Mouse (Mus musculus) frontal cortex, postnatal 10 days (tissue): ENCODE measurements at regions not wholly inside any gene's neighbourhood (a gene's known extent, or its start where the extent isn't known, plus 50 kb on each side); places are given as distances from the start of the nearest gene placed in this dataset.

ENCODE experiments used
- DNase-seq, 2 experiments: peaks; one replicate each; pipeline ENCODE4 v3.0.0; 2022; ENCODE audit warnings: low spot score in 2 of 2, mixed read lengths in 1 of 2

GRCm38 (mm10) chr11:33061570-33061969, 85.6 kb downstream of the Fgf18 start:
- no peak for DNase-seq

GRCm38 (mm10) chr11:33060352-33060751, 86.8 kb downstream of the Fgf18 start:
- DNase-seq = no peak

DNA sequence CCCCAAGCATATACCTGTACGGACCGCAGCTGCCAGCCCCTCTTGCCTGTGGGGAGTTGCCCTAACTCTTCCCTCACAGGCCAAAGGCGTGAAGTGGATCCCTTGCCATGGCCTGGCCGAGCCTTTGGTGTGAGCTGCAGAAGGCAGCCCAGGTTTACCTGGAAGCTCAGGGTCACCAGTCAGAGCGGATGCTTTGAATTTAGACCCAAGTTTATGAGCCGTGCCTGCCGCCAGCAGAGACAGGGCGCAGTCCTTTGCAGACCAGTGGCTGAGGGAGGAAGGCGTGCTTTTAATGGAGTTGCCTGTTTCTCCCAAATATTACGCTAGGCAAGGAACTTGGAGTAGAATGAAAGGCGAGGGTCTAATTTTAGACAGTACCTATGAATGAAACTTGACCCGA, 97.0 kb downstream of the Fgf18 start:
- no peak for DNase-seq

DNA sequence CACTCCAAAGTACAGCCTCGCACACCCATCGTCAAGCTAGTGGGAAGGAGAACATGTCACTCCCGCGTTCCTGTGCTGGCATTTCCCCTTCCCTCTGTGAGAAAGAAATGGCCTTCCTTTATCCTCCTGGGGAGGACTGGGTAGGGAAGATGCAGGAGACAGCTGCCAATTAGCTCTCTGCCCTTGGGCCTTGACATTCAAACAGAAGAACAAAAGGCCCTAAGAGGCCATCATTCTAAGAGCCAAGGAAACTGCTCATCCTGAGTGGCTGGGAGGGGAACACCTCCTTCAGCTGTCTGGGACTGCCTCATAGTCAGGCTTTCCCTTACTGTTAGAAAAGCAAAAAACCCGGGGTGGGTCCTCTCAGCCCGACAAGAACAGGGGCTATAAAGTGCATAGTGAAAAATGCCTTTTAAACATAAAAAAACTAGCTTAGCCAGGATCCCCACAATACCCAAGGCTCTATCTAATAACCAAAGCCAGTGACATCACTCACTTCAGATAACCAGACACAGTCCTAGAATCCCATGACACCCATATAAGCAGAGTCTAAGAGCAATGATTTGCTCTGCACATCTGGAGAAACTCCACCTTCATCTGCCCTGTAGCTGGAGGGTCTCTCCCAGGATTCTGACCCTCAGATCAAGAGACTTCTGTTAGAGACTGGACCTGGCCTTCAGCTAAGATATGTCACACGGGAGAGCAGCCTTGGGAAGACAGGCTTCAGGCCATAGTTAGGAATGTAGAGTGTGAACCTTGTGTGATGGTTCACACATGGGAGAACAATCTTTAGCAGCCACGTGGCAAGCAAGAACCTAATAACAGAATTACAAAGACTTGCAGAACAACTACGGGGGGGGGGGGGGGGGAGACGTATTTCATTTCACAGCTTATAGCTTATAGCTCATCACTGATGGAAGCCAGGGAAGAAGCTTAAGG, 107.1 kb downstream of the Fgf18 start:
- no peak for DNase-seq

- DNase-seq = no peak
These were observed 110.8 kb downstream of the Fgf18 start for GRCm38 (mm10) chr11:33036367-33036766.

DNA sequence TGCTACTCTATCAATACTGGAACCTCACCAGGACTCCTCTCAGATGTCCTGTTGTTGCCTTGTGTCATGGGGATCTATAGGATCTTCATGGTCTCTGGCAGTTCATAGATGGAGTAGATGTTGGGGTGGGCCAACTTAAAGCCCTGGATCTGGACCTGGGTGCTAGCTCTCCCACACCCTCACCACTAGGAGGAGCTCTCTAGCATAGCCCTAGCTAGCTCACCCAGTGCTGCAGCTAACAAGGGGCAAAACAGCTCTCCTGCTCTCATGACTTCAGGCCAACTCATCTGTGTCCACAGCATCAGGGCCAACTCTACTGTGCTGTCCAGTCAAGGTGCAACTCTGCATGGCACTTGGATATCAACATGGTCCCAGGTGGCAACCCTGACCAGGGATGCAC, 118.3 kb downstream of the Fgf18 start:
- no peak for DNase-seq

GRCm38 (mm10) chr11:33027121-33027520, 120.1 kb downstream of the Fgf18 start:
- DNase-seq = no peak

- no peak for DNase-seq
These were observed 133.7 kb downstream of the Fgf18 start for GRCm38 (mm10) chr11:33013229-33014185.

- DNase-seq = no peak
These were observed 134.6 kb downstream of the Fgf18 start for GRCm38 (mm10) chr11:33012384-33013160.

DNA sequence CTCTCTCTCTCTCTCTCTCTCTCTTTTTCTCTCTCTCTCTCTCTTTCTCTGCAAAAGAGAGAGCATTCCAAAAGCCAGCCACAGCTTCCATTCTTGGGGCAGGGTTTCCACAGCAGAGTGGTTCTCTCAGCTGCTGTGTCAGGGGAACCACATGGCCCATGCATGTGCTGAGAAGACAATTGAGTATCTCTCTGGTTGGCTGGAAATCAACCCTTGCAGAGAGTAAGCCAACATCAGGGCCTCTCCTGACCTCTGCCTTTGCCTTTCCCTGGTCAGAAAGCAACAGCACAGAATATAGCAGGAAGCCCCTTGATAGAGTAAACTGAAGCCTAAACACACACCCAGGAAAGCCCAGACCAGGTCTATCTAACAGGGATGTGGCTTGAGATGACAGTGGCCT, 138.6 kb downstream of the Fgf18 start:
- no peak for DNase-seq

DNA sequence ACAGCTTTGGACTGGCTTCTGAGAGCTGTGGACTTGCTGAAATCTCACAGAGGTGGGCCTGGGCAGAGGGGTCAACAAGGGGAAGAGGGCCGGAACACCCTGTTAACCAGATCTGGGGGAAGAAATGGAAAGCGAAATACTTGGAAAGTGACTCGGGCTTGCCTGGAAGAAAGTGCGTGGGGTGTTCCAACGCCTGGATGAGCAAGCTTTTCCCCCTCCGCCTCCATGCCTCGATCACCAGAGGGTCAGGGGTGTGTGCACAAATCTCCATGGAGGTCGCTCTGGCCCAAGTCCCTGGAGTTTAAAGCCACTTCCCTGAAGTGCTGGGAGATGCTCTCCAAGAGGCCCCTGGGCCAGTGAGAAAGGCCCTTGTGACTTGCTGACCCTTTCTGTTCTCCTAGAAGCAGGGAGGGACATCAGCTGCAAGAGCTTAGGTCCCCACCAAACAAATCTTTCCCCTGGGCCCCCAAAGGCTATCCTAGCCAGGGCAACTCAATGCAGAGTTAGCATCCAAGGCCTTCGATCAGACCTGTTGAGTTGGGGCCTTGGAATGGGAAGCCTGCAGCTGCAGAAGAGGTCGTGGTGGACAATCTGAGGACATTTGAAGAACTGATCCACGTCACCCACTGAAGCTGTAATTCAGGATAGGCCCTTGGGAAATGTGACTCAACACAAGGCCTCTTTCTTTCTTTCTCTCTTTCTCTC, 139.2 kb downstream of the Fgf18 start:
- DNase-seq = no peak

DNA sequence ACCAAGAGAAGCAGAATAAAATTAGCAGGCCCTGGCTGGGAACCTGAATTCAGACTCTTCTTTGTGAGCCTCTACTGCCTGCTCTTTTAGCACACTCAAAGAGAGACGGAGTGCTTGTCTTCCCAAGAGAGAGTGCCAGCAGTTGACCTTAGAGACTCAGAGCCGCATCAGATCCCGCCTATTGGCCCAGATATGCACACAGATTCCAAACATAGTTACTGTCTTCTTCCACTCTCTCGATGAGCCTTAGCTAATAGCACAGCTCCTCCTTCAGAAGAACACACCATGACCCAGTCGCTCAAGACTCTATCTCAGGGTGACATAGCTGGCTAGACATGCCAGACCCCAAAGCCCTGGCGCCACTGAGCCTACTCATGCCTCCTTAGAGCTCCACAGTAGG, 139.8 kb downstream of the Fgf18 start:
- no peak for DNase-seq

GRCm38 (mm10) chr11:33005183-33005582, 142.0 kb downstream of the Fgf18 start:
- no peak for DNase-seq

GRCm38 (mm10) chr11:33004603-33005002, 142.6 kb downstream of the Fgf18 start:
- DNase-seq = no peak

DNA sequence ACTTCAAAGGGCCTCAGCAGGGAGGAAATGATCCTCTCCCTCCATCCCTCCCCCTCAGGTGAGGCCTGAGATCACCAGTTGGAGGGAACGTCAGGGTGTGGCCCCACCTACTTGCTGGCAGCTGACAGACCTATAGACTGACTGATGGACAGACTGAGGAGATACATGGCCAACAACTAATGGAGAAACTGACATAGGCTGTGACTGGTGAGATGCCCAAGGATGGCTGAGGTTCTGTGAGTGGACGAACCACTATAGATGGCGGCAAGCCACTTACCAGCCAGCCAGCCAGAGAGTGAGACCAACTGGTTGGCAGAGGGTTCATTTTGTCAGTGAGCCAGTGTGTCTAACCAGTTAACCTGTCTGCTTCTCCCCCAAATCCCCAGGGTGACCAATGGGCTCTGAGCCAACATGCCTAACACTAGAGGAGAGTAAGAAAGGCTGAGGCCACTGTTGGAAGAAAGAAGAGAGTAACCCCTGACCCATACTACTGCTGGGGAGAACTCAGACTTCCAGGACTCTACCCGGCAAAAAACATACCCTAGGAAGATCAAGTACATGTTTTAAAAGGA, 147.4 kb downstream of the Fgf18 start:
- DNase-seq = no peak

DNA sequence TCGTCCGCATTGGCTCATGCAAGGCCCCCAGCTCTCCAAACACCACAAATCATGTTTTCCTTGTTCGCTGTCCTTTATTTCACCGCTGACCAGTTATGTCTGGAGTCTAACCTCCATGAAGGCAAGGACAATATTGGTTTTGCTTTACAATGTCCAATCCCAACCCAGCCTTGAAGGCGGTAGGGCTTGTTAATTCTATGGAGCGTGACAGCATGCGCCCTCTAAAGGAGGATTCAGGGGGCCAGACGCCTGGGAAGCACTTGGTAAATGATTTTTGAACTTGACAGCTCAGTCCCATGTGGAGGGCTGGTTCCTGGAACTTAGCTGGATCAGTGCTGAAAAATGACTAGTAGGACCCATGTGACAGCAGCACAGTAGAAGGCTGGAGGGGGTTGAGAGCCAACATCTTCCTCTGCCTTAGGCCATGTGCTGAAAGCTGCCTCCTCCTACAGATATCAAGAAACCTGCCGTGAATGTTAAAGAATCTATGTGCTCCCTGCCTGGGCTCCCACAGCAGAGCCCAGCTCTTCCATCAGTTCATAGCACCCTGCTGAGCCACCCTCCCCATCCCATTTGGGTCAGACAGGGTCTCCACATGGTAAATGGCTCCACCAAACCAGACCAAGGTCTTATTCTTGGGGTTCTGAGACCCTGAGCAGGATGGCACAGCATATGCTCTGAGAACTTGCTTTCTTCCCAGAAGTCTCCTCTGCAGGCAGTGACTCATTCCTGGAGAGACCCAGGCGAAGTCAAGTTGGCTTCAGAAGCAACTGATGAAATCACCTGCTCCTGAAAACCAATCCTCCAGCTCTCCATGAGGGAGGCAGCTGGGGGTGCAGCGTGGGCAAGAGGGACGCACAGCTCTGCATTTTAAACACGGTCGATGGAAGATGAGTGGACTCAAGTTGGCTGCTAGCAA, 148.3 kb downstream of the Fgf18 start:
- no peak for DNase-seq

DNA sequence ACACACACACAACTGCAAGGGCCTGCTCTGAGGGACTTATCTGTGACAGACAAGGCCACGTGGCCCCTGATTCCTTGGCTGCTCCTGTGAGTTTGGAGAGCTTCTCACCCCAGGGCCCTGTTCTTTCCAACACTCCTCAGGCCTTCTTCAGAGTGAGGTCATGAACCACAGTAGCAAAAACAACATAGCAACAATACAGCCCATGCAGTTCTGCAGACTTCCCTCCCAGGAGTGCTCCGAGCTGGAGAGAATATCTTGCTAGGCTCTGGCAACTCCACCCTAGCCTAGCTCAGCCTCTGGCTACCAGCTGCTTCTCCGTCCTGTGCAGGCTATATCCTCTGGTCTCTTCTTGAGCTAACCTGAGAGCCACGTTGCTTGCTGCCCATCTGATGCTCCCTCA, 152.8 kb downstream of the Fgf18 start:
- DNase-seq = no peak

- DNase-seq = no peak
These were observed 153.8 kb downstream of the Fgf18 start for GRCm38 (mm10) chr11:32993439-32993838.

DNA sequence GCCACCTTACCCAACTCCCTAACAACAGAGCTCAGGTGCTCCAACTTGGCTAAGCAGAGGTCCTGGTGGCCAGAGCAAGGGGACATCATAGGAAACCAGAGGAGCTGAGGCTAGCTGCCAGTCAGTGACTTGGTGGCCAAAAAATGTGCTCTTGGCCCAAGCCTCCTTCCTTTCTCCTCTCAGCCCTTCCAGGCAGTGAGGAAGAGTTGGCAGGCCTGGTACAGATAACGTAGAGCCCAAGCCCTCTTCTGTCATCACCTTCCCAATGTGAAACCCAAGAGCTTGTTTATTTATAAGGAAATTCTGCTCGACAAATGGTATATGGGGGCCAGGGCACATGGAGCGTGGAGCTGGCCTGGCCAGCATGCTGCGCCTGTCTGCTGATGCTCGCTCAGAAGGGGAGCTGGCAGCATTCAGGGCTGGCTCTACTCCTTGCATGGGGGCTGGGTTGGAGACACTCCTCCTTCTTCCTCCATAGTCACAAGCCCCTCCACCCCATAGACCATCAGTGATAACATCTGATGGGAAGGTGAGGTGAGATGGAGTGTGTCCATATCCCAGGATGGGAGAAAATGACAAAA, 156.1 kb downstream of the Fgf18 start:
- no peak for DNase-seq
